Mouse (Mus musculus) CH12.LX (cell line): Measurements from ENCODE around the gene Coro2a. TPM values are rescaled to one million over a fixed set of nuclear protein-coding genes. Genes with fewer than 3 reads are reported as not detected.

ENCODE experiments used
- DNase-seq: peaks from one replicate; pipeline ENCODE4 v3.0.0-alpha.2; 2013; ENCODE audit errors: extremely low read depth
- H3K27ac ChIP-seq: 2 replicates; pipeline ENCODE4 v1.5.1; 2012; ENCODE audit warnings: low read depth, mild to moderate bottlenecking, control low read depth, moderate library complexity; ENCODE audit not compliant: insufficient read depth
- H3K27me3 ChIP-seq: replicated peaks from 2 replicates; pipeline ENCODE3; 2012; ENCODE audit warnings: inconsistent platforms
- H3K36me3 ChIP-seq, 2 experiments: replicated peaks in 1 of 2; 2 replicates each; pipeline versions ENCODE3 to v1.6.1; 2012; ENCODE audit warnings: inconsistent platforms in 1 of 2, low read length in 1 of 2, mild to moderate bottlenecking in 1 of 2, mixed read lengths in 1 of 2, moderate library complexity in 1 of 2; ENCODE audit not compliant: control insufficient read depth in 1 of 2, insufficient read depth in 1 of 2
- H3K4me1 ChIP-seq, 2 experiments: 2 replicates each; pipeline ENCODE4 v1.6.1; 2012; ENCODE audit warnings: inconsistent platforms in 1 of 2, moderate library complexity in 1 of 2; ENCODE audit not compliant: insufficient read depth in 2 of 2, control insufficient read depth in 1 of 2
- H3K4me2 ChIP-seq: 2 replicates; pipeline ENCODE4 v1.6.1; 2012; ENCODE audit warnings: low read depth, mild to moderate bottlenecking, control low read depth; ENCODE audit not compliant: poor library complexity, insufficient read depth, severe bottlenecking
- H3K4me3 ChIP-seq, 3 experiments: fragments of 150-350 bp in 1 of 3; sonication (generic) in 1 of 3; replicated peaks in 1 of 3; 2 replicates each; pipeline versions ENCODE3 to v1.5.1; 2011 to 2012; ENCODE audit warnings: low read depth in 2 of 3, low read length in 2 of 3, mild to moderate bottlenecking in 2 of 3, moderate library complexity in 2 of 3, control low read depth in 1 of 3, improper control_type of control experiment in 1 of 3, inconsistent platforms in 1 of 3, mixed read lengths in 1 of 3; ENCODE audit not compliant: poor library complexity in 1 of 3
- H3K79me2 ChIP-seq: replicated peaks from 2 replicates; pipeline ENCODE4 v1.6.1; 2012; ENCODE audit warnings: mild to moderate bottlenecking, moderate library complexity; ENCODE audit not compliant: control insufficient read depth, poor library complexity, insufficient read depth, severe bottlenecking; ENCODE audit errors: extremely low read depth
- H3K9ac ChIP-seq: 2 replicates; pipeline ENCODE4 v1.6.1; 2012; ENCODE audit warnings: low read depth, mild to moderate bottlenecking, control low read depth, moderate library complexity; ENCODE audit not compliant: insufficient read depth
- H3K9me3 ChIP-seq: replicated peaks from 2 replicates; pipeline ENCODE3; 2012; ENCODE audit warnings: low read length, inconsistent platforms, mixed read lengths
- BHLHE40 ChIP-seq: IDR thresholded peaks from 2 replicates; pipeline ENCODE4 v1.6.1; 2011; ENCODE audit warnings: mild to moderate bottlenecking, low read depth, low read length, improper control_type of control experiment
- CTCF ChIP-seq, 2 experiments: IDR thresholded peaks in 1 of 2; conservative IDR thresholded peaks in 1 of 2; 2 replicates each; pipeline ENCODE4 v1.5.1; 2011 to 2012; ENCODE audit warnings: low read depth in 2 of 2, low read length in 2 of 2, improper control_type of control experiment in 1 of 2, inconsistent platforms in 1 of 2, mild to moderate bottlenecking in 1 of 2, moderate library complexity in 1 of 2
- E2F4 ChIP-seq: IDR thresholded peaks from 2 replicates; pipeline ENCODE4 v1.6.1; 2011; ENCODE audit warnings: low read depth, low read length, improper control_type of control experiment; ENCODE audit not compliant: insufficient replicate concordance
- ELF1 ChIP-seq: IDR thresholded peaks from 2 replicates; pipeline ENCODE4 v1.6.1; 2014; ENCODE audit warnings: low read depth, mild to moderate bottlenecking, inconsistent platforms, low read length, improper control_type of control experiment
- HCFC1 ChIP-seq: IDR thresholded peaks from 2 replicates; pipeline ENCODE4 v1.6.1; 2012; ENCODE audit warnings: low read depth, mild to moderate bottlenecking, inconsistent platforms, low read length, improper control_type of control experiment
- JUN ChIP-seq: IDR thresholded peaks from 2 replicates; pipeline ENCODE4 v1.6.1; 2011; ENCODE audit warnings: low read depth, mild to moderate bottlenecking, low read length, improper control_type of control experiment, moderate library complexity; ENCODE audit not compliant: insufficient read depth
- MAX ChIP-seq: IDR thresholded peaks from 2 replicates; pipeline ENCODE4 v1.6.1; 2011; ENCODE audit warnings: low read length, improper control_type of control experiment
- PAX5 ChIP-seq: IDR thresholded peaks from 2 replicates; pipeline ENCODE4 v1.6.1; 2012; ENCODE audit warnings: low read length, inconsistent platforms, mixed read lengths
- POLR2AphosphoS2 ChIP-seq: IDR thresholded peaks from 2 replicates; pipeline ENCODE4 v1.6.1; 2011; ENCODE audit warnings: low read depth, low read length, improper control_type of control experiment
- RAD21 ChIP-seq: IDR thresholded peaks from 2 replicates; pipeline ENCODE4 v1.6.1; 2011; ENCODE audit warnings: low read depth, mild to moderate bottlenecking, low read length, improper control_type of control experiment, moderate library complexity
- SIN3A ChIP-seq: IDR thresholded peaks from 2 replicates; pipeline ENCODE4 v1.6.1; 2012; ENCODE audit warnings: low read length, improper control_type of control experiment, inconsistent platforms
- SMC3 ChIP-seq: IDR thresholded peaks from 2 replicates; pipeline ENCODE4 v1.6.1; 2011; ENCODE audit warnings: low read depth, low read length, improper control_type of control experiment
- UBTF ChIP-seq: IDR thresholded peaks from 2 replicates; pipeline ENCODE4 v1.6.1; 2012; ENCODE audit warnings: low read depth, mild to moderate bottlenecking, inconsistent platforms, low read length, improper control_type of control experiment, moderate library complexity
- dilution Hi-C: fragments of 300-500 bp; cut with MboI; formaldehyde crosslinking; loops from 2 replicates; pipeline ENCODE4 v1.14.3; 2020; ENCODE audit warnings: low sequenced_read_pairs; ENCODE audit not compliant: extremely low pct_unique_long_range_greater_than_20kb, extremely low pct_ligation_motif_present
- in situ Hi-C: fragments of 300-500 bp; cut with MboI; formaldehyde crosslinking; loops from 3 replicates; pipeline ENCODE4 v1.14.3; 2019; ENCODE audit warnings: low sequenced_read_pairs, low pct_ligation_motif_present, low pct_unique_long_range_greater_than_20kb, mixed read lengths
- polyA plus RNA-seq: library from polyadenylated mRNA; unstranded; fragments of >175 nt; gene quantifications from 2 replicates; pipeline ENCODE4 v1.2.1, GENCODE M21; 2012; ENCODE audit warnings: low read depth; ENCODE audit not compliant: insufficient read length
- total RNA-seq, 2 experiments: library from RNA; depleted of rRNA; stranded (reverse); fragments of 300-350 nt in 1 of 2; fragments of >200 nt in 1 of 2; gene quantifications; 2 replicates each; pipeline ENCODE4 v1.2.3; 2012 to 2014

Coro2a gene
- total and polyA plus RNA-seq, 3 experiments: 24.6 to 223 (median 129) TPM

GRCm38 (mm10) chr4:46506801-46507610, 95.0 kb downstream of the Coro2a start (continued):
- TF ChIP-seq UBTF: no peak
- no peak for TF ChIP-seq ELF1

- dilution Hi-C loops: no loop called here
- TF ChIP-seq POLR2AphosphoS2 (peak; percentile 61; the same call in 1 of the 2 replicates), PAX5 (no peak), RAD21 (no peak), CTCF (conservative IDR thresholded peaks at IDR 0.05 in 1 of 2, IDR thresholded peaks at IDR 0.05 in 1 of 2; ENCODE audit: low read depth in 2 of 2, low read length in 2 of 2) (no peak), ELF1 (no peak), SMC3 (no peak), E2F4 (no peak)
- peak overlapping the region; percentile 30; the same call in 1 of the 2 replicates for H3K27ac ChIP-seq
- no peak for DNase-seq
- no peaks in the 10 kb centered on the region for H3K79me2 ChIP-seq
- H3K9ac ChIP-seq: no peak overlapping the region
- no peaks in the 10 kb centered on the region for H3K27me3 ChIP-seq
- H3K36me3 ChIP-seq: peaks cover 61 to 77% of the 10 kb centered on the region in 2 experiments
- H3K4me2 ChIP-seq: no peak overlapping the region
- H3K9me3 ChIP-seq: peaks cover 3% of the 10 kb centered on the region
- H3K4me1 ChIP-seq: peaks cover 6% of the 10 kb centered on the region in 2 experiments; a peak in 2 of 4 replicates
- H3K4me3 ChIP-seq: no peak overlapping the region
- in situ Hi-C loops: no loop called here
Observed at GRCm38 (mm10) chr4:46505361-46506057, 96.5 kb downstream of the Coro2a start.

- Histone ChIP-seq H3K4me2 (no peak overlapping the region), H3K4me3 (no peak overlapping the region), H3K27ac (no peak overlapping the region), H3K4me1 (peaks cover 6% of the 10 kb centered on the region in 2 experiments; a peak in 2 of 4 replicates), H3K36me3 (peaks cover 75 to 89% of the 10 kb centered on the region in 2 experiments), H3K79me2 (no peaks in the 10 kb centered on the region), H3K27me3 (no peaks in the 10 kb centered on the region), H3K9ac (no peak overlapping the region), H3K9me3 (peaks cover 3% of the 10 kb centered on the region)
- DNase-seq: no peak
- dilution Hi-C loops (no loop called here), in situ Hi-C loops (no loop called here)
- TF ChIP-seq HCFC1 (no peak), MAX (no peak), JUN (no peak), SIN3A (no peak), ELF1 (no peak), BHLHE40 (no peak)
Observed at GRCm38 (mm10) chr4:46503881-46504280, 98.1 kb downstream of the Coro2a start.
